Mouse (Mus musculus) erythroblast, embryonic 14.5 days (primary cell): ENCODE measurements around the gene Acrbp. TPM values are rescaled to one million over a fixed set of nuclear protein-coding genes. Genes with fewer than 3 reads are reported as not detected.

Experiments
- H3K27me3 ChIP-seq: 2 replicates; pipeline ENCODE4 v1.6.1; 2012; ENCODE audit warnings: inconsistent platforms; ENCODE audit not compliant: control insufficient read depth
- H3K36me3 ChIP-seq: 2 replicates; pipeline ENCODE4 v1.6.1; 2012; ENCODE audit warnings: mild to moderate bottlenecking, inconsistent platforms; ENCODE audit not compliant: control insufficient read depth
- H3K4me1 ChIP-seq: 2 replicates; pipeline ENCODE4 v1.6.1; 2012; ENCODE audit warnings: inconsistent platforms; ENCODE audit not compliant: control insufficient read depth
- H3K4me3 ChIP-seq: replicated peaks from 2 replicates; pipeline ENCODE3; 2012; ENCODE audit warnings: moderate library complexity, mild to moderate bottlenecking, inconsistent platforms
- H3K9me3 ChIP-seq: 2 replicates; pipeline ENCODE4 v1.6.1; 2012; ENCODE audit warnings: low read length, inconsistent platforms, mixed read lengths; ENCODE audit not compliant: control insufficient read depth
- GATA1 ChIP-seq: IDR thresholded peaks from 2 replicates; pipeline ENCODE4 v1.6.1; 2012; ENCODE audit warnings: low read length, inconsistent platforms, mixed read lengths
- TAL1 ChIP-seq: IDR thresholded peaks from 3 replicates; pipeline ENCODE4 v1.6.1; 2012; ENCODE audit warnings: low read length, inconsistent platforms, mixed read lengths
- polyA plus RNA-seq: library from polyadenylated mRNA; stranded (reverse); fragments of >175 nt; gene quantifications from 2 replicates; pipeline ENCODE4 v1.2.3, GENCODE M21; 2012

Gene Acrbp
- polyA plus RNA-seq, 1 experiment: 0.97 TPM

- H3K4me3 ChIP-seq: peak overlapping the region; percentile 96
- H3K27me3 ChIP-seq: no peaks in the 10 kb centered on the region
- TF ChIP-seq GATA1 (no peak), TAL1 (no peak)
- peaks cover 36% of the 10 kb centered on the region for H3K36me3 ChIP-seq
- peaks cover 73% of the 10 kb centered on the region for H3K4me1 ChIP-seq
- H3K9me3 ChIP-seq: no peaks in the 10 kb centered on the region
Observed at GRCm38 (mm10) chr6:125096279-125096596, 46.7 kb downstream of the Acrbp start.

DNA sequence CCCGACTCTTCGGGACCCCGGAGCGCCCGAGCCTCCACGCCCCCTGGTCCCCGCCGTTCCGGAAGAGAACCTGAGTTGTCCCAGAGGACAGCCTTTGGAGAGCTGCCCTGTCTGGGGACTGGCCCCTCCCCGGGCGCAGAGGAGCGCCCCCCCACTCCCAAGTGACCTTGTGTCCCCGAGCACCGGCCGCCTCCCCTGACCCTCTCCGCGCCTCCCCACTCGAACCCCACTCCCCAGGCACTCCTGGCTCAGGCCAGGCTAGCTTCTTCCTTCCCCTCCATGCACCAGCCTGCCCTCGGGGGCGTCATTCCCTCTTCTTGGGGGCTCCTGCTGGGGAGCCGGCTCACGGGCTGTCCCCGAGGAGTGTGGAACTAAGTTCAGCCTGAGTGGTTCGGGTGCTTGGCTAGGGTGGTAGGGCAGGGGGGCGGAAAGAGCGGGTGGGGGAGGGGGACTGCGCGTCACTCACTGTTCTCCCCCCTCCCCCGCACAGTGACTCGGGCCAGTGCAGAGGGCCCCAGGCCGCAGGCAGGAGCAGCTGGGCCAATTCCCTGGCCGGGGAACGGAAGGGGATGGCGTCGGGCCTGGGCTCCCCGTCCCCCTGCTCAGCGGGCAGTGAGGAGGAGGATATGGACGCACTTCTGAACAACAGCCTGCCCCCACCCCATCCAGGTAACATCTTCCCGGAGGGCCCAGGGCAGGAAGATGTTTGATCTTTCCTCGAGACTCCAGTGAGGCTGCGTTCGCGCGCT is 47.3 kb downstream of the Acrbp start:
- Histone ChIP-seq H3K36me3 (peaks cover 41% of the 10 kb centered on the region), H3K4me3 (peak overlapping the region; percentile 96), H3K27me3 (no peaks in the 10 kb centered on the region), H3K9me3 (no peaks in the 10 kb centered on the region), H3K4me1 (peaks cover 77% of the 10 kb centered on the region)
- TF ChIP-seq GATA1: no peak

- Histone ChIP-seq H3K9me3 (no peaks in the 10 kb centered on the region), H3K4me1 (peaks cover 80% of the 10 kb centered on the region), H3K36me3 (peaks cover 47% of the 10 kb centered on the region), H3K4me3 (peak overlapping the region; percentile 96), H3K27me3 (no peaks in the 10 kb centered on the region)
- no peak for TF ChIP-seq GATA1
- no peak for TF ChIP-seq TAL1
Observed at GRCm38 (mm10) chr6:125097346-125097689, 47.8 kb downstream of the Acrbp start.

DNA sequence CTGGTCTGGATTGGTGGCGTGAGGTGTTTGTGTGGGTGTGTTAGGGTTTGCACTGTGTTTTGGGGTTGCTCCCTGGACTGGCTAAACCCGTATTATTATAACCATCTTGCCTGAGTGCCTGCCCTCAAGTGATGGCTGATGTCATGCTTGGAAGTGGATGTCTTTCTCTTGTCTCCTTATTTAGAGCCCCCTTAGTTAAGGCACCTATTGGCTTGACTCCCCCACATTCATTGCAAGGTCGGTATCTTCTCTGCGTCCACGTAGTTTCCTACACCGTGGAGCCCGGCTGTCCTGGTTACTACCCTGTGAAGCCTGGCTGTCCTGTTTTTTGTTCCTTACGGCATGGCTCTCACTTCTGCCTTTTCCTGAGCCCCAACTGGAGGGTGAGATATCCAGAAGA is 48.5 kb downstream of the Acrbp start:
- peaks cover 82% of the 10 kb centered on the region for H3K4me1 ChIP-seq
- H3K36me3 ChIP-seq: peaks cover 53% of the 10 kb centered on the region
- no peak for TF ChIP-seq GATA1
- no peak for TF ChIP-seq TAL1
- H3K9me3 ChIP-seq: no peaks in the 10 kb centered on the region
- H3K27me3 ChIP-seq: no peaks in the 10 kb centered on the region
- peak overlapping the region; percentile 96 for H3K4me3 ChIP-seq

- peak overlapping the region; percentile 96 for H3K4me3 ChIP-seq
- H3K36me3 ChIP-seq: peaks cover 57% of the 10 kb centered on the region
- TF ChIP-seq TAL1 (no peak), GATA1 (no peak)
- peaks cover 84% of the 10 kb centered on the region for H3K4me1 ChIP-seq
- H3K27me3 ChIP-seq: no peaks in the 10 kb centered on the region
- no peaks in the 10 kb centered on the region for H3K9me3 ChIP-seq
Observed at GRCm38 (mm10) chr6:125098513-125098912, 49.0 kb downstream of the Acrbp start.

- Histone ChIP-seq H3K36me3 (peaks cover 62% of the 10 kb centered on the region), H3K9me3 (no peaks in the 10 kb centered on the region), H3K4me1 (peaks cover 89% of the 10 kb centered on the region), H3K4me3 (no peak overlapping the region), H3K27me3 (no peaks in the 10 kb centered on the region)
- TF ChIP-seq GATA1 (no peak), TAL1 (no peak)
Observed at GRCm38 (mm10) chr6:125099421-125099971, 50.0 kb downstream of the Acrbp start.

- H3K36me3 ChIP-seq: peaks cover 82% of the 10 kb centered on the region
- TF ChIP-seq GATA1 (no peak), TAL1 (no peak)
- H3K9me3 ChIP-seq: no peaks in the 10 kb centered on the region
- peaks cover 82% of the 10 kb centered on the region for H3K4me1 ChIP-seq
- H3K27me3 ChIP-seq: no peaks in the 10 kb centered on the region
- H3K4me3 ChIP-seq: no peak overlapping the region
Observed at GRCm38 (mm10) chr6:125101444-125101843, 52.0 kb downstream of the Acrbp start.

GRCm38 (mm10) chr6:125104223-125104622 is 54.7 kb downstream of the Acrbp start:
- peaks cover 94% of the 10 kb centered on the region for H3K36me3 ChIP-seq
- peak overlapping the region; percentile 27 for H3K4me3 ChIP-seq
- TF ChIP-seq TAL1: peak; percentile 91
- peak; percentile 81 for TF ChIP-seq GATA1
- peaks cover 7% of the 10 kb centered on the region for H3K9me3 ChIP-seq
- H3K4me1 ChIP-seq: peaks cover 54% of the 10 kb centered on the region
- H3K27me3 ChIP-seq: no peaks in the 10 kb centered on the region

GRCm38 (mm10) chr6:125107705-125108104 is 58.2 kb downstream of the Acrbp start:
- H3K4me3 ChIP-seq: no peak overlapping the region
- peaks cover 12% of the 10 kb centered on the region for H3K9me3 ChIP-seq
- H3K27me3 ChIP-seq: no peaks in the 10 kb centered on the region
- no peak for TF ChIP-seq GATA1
- H3K4me1 ChIP-seq: peaks cover 26% of the 10 kb centered on the region
- peaks cover 93% of the 10 kb centered on the region for H3K36me3 ChIP-seq

GRCm38 (mm10) chr6:125109371-125109770 is 59.9 kb downstream of the Acrbp start:
- no peak for TF ChIP-seq GATA1
- no peak for TF ChIP-seq TAL1
- Histone ChIP-seq H3K4me1 (peaks cover 11% of the 10 kb centered on the region), H3K36me3 (peaks cover 99% of the 10 kb centered on the region), H3K4me3 (no peak overlapping the region), H3K9me3 (peaks cover 12% of the 10 kb centered on the region), H3K27me3 (no peaks in the 10 kb centered on the region)
